Mouse (Mus musculus) intestine, embryonic 15.5 days (tissue): ENCODE results near the gene Edem2. TPM values are rescaled to one million over a fixed set of nuclear protein-coding genes. Genes with fewer than 3 reads are reported as not detected.
A peak's percentile ranks its signal among the peaks of the same experiment; 100 is the strongest.

ENCODE experiments used
- ATAC-seq: fragments of 200-750 bp; cut with Nextera tagmentation; 2 replicates; pipeline ENCODE4 v1.8.0; 2017; ENCODE audit warnings: moderate TSS enrichment, moderate library complexity
- H3K27ac ChIP-seq: fragments of 300-500 bp; sonication (generic); 2 replicates; pipeline ENCODE4 v1.5.1; 2015; ENCODE audit warnings: mild to moderate bottlenecking, inconsistent platforms
- H3K27me3 ChIP-seq: fragments of 300-500 bp; sonication (generic); replicated peaks from 2 replicates; pipeline ENCODE4 v1.6.1; 2015; ENCODE audit warnings: inconsistent platforms
- H3K36me3 ChIP-seq: fragments of 300-500 bp; sonication (generic); 2 replicates; pipeline ENCODE4 v1.6.1; 2015; ENCODE audit warnings: inconsistent platforms
- H3K4me1 ChIP-seq: fragments of 300-500 bp; sonication (generic); replicated peaks from 2 replicates; pipeline ENCODE4 v1.6.1; 2015; ENCODE audit warnings: inconsistent platforms
- H3K4me2 ChIP-seq: fragments of 300-500 bp; sonication (generic); replicated peaks from 2 replicates; pipeline ENCODE4 v1.6.1; 2015; ENCODE audit warnings: mild to moderate bottlenecking, inconsistent platforms
- H3K4me3 ChIP-seq: fragments of 300-500 bp; sonication (generic); replicated peaks from 2 replicates; pipeline ENCODE4 v1.5.1; 2015; ENCODE audit warnings: inconsistent platforms
- H3K9ac ChIP-seq: fragments of 300-500 bp; sonication (generic); 2 replicates; pipeline ENCODE4 v1.6.1; 2015; ENCODE audit warnings: inconsistent platforms
- H3K9me3 ChIP-seq: fragments of 300-500 bp; sonication (generic); 2 replicates; pipeline ENCODE4 v1.6.1; 2016; ENCODE audit warnings: inconsistent platforms
- WGBS: fragments of 180-500 bp; shearing (Covaris S2); methylation state at CpG from one replicate; pipeline ENCODE4 v1.1.7; 2015; 5-methylcytosine and 5-hydroxymethylcytosine counted together
- polyA plus RNA-seq: library from polyadenylated mRNA; unstranded; fragments of >200 nt; fragmentation: Nextera tagmentation; extraction: Ambion mirVana; gene quantifications from 2 replicates; pipeline ENCODE4 v1.2.1, GENCODE M21; 2015

The Edem2 gene
- polyA plus RNA-seq, 1 experiment from 2014 or later: 60.5 TPM

- no peaks in the 10 kb centered on the region for H3K27me3 ChIP-seq
- H3K4me1 ChIP-seq: peaks cover 2% of the 10 kb centered on the region
- 20% methylated on average over 7 of the region's 7 CpGs for WGBS
- H3K9ac ChIP-seq: no peak overlapping the region
- H3K9me3 ChIP-seq: no peaks in the 10 kb centered on the region
- no peak overlapping the region for H3K4me2 ChIP-seq
- H3K27ac ChIP-seq: no peak overlapping the region
- no peak for ATAC-seq
- no peak overlapping the region for H3K4me3 ChIP-seq
- H3K36me3 ChIP-seq: no peaks in the 10 kb centered on the region
Measured at GRCm38 (mm10) chr2:155696091-155696558, 33.1 kb downstream of the Edem2 start.

GRCm38 (mm10) chr2:155695316-155695715, 34.0 kb downstream of the Edem2 start:
- ATAC-seq: no peak
- no peak overlapping the region for H3K4me2 ChIP-seq
- no peak overlapping the region for H3K4me3 ChIP-seq
- no peaks in the 10 kb centered on the region for H3K36me3 ChIP-seq
- no peak overlapping the region for H3K9ac ChIP-seq
- WGBS: 73% methylated on average over 3 of the region's 3 CpGs
- H3K4me1 ChIP-seq: peaks cover 10% of the 10 kb centered on the region
- no peak overlapping the region for H3K27ac ChIP-seq
- H3K9me3 ChIP-seq: no peaks in the 10 kb centered on the region
- no peaks in the 10 kb centered on the region for H3K27me3 ChIP-seq

GRCm38 (mm10) chr2:155694564-155694963, 34.7 kb downstream of the Edem2 start:
- Histone ChIP-seq H3K4me1 (peaks cover 11% of the 10 kb centered on the region), H3K9ac (no peak overlapping the region), H3K27me3 (no peaks in the 10 kb centered on the region), H3K4me3 (no peak overlapping the region), H3K4me2 (no peak overlapping the region), H3K27ac (no peak overlapping the region), H3K9me3 (no peaks in the 10 kb centered on the region), H3K36me3 (no peaks in the 10 kb centered on the region)
- ATAC-seq: no peak
- WGBS: 71% methylated on average over 2 of the region's 2 CpGs

- WGBS: 80% methylated on average over 4 of the region's 4 CpGs
- Histone ChIP-seq H3K4me1 (peaks cover 11% of the 10 kb centered on the region), H3K36me3 (no peaks in the 10 kb centered on the region), H3K27ac (no peak overlapping the region), H3K9ac (no peak overlapping the region), H3K9me3 (no peaks in the 10 kb centered on the region), H3K4me2 (no peak overlapping the region), H3K27me3 (no peaks in the 10 kb centered on the region), H3K4me3 (no peak overlapping the region)
- ATAC-seq: no peak
Measured at GRCm38 (mm10) chr2:155693136-155693535, 36.1 kb downstream of the Edem2 start.

- peak within 1 kb of the TSS; percentile 74 for H3K9ac ChIP-seq
- no peaks in the 10 kb centered on the region for H3K36me3 ChIP-seq
- H3K4me1 ChIP-seq: peaks cover 11% of the 10 kb centered on the region
- H3K27me3 ChIP-seq: no peaks in the 10 kb centered on the region
- ATAC-seq: peak; percentile 98
- WGBS: under 1% methylated on average over 69 of the region's 72 CpGs
- no peaks in the 10 kb centered on the region for H3K9me3 ChIP-seq
- H3K4me3 ChIP-seq: peak within 1 kb of the TSS; percentile 84
- H3K27ac ChIP-seq: peak within 1 kb of the TSS; percentile 77
- peak within 1 kb of the TSS; percentile 61 for H3K4me2 ChIP-seq
Measured at GRCm38 (mm10) chr2:155691723-155692493, 37.4 kb downstream of the Edem2 start, which contains the start of gene Trpc4ap. Gene Trpc4ap, minus strand, starts transcription at chr2:155692384.

GRCm38 (mm10) chr2:155691336-155691722, 37.9 kb downstream of the Edem2 start:
- peaks cover 11% of the 10 kb centered on the region for H3K4me1 ChIP-seq
- no peaks in the 10 kb centered on the region for H3K27me3 ChIP-seq
- peak overlapping the region; percentile 74 for H3K9ac ChIP-seq
- H3K36me3 ChIP-seq: no peaks in the 10 kb centered on the region
- H3K9me3 ChIP-seq: no peaks in the 10 kb centered on the region
- H3K27ac ChIP-seq: peak overlapping the region; percentile 77; the same call in 1 of the 2 replicates
- WGBS: 3% methylated on average over 8 of the region's 8 CpGs
- no peak for ATAC-seq
- peak overlapping the region; percentile 61 for H3K4me2 ChIP-seq
- peak overlapping the region; percentile 84 for H3K4me3 ChIP-seq

- Histone ChIP-seq H3K4me1 (peaks cover 11% of the 10 kb centered on the region), H3K27ac (no peak overlapping the region), H3K36me3 (no peaks in the 10 kb centered on the region), H3K4me2 (no peak overlapping the region), H3K4me3 (no peak overlapping the region), H3K9me3 (no peaks in the 10 kb centered on the region), H3K9ac (no peak overlapping the region), H3K27me3 (no peaks in the 10 kb centered on the region)
- no peak for ATAC-seq
- WGBS: 77% methylated on average over 4 of the region's 4 CpGs
Measured at GRCm38 (mm10) chr2:155689211-155689610, 40.1 kb downstream of the Edem2 start.

- H3K9ac ChIP-seq: no peak overlapping the region
- no peak overlapping the region for H3K4me2 ChIP-seq
- no peak overlapping the region for H3K27ac ChIP-seq
- WGBS: 90% methylated on average over 11 of the region's 11 CpGs
- H3K36me3 ChIP-seq: no peaks in the 10 kb centered on the region
- no peaks in the 10 kb centered on the region for H3K27me3 ChIP-seq
- H3K4me1 ChIP-seq: peaks cover 11% of the 10 kb centered on the region
- H3K4me3 ChIP-seq: no peak overlapping the region
- no peak for ATAC-seq
- no peaks in the 10 kb centered on the region for H3K9me3 ChIP-seq
Measured at GRCm38 (mm10) chr2:155687746-155688145, 41.5 kb downstream of the Edem2 start.

- ATAC-seq: no peak
Measured at GRCm38 (mm10) chr2:155686572-155686971, 42.7 kb downstream of the Edem2 start.

GRCm38 (mm10) chr2:155683821-155684220, 45.5 kb downstream of the Edem2 start:
- ATAC-seq: no peak
- H3K27me3 ChIP-seq: no peaks in the 10 kb centered on the region
- H3K4me2 ChIP-seq: no peak overlapping the region
- WGBS: 92% methylated on average over 5 of the region's 5 CpGs
- H3K9ac ChIP-seq: no peak overlapping the region
- 0 out of 2 replicates have a peak, but pooled peaks cover 2% of the 10 kb centered on the region for H3K4me1 ChIP-seq
- no peak overlapping the region for H3K27ac ChIP-seq
- no peaks in the 10 kb centered on the region for H3K36me3 ChIP-seq
- no peak overlapping the region for H3K4me3 ChIP-seq
- H3K9me3 ChIP-seq: no peaks in the 10 kb centered on the region

More at GRCm38 (mm10) chr2:155686572-155686971, 42.7 kb downstream of the Edem2 start:
- Histone ChIP-seq H3K4me3 (no peak overlapping the region), H3K27ac (no peak overlapping the region), H3K4me1 (peaks cover 11% of the 10 kb centered on the region), H3K4me2 (no peak overlapping the region), H3K9ac (no peak overlapping the region), H3K9me3 (no peaks in the 10 kb centered on the region), H3K36me3 (no peaks in the 10 kb centered on the region), H3K27me3 (no peaks in the 10 kb centered on the region)
- 84% methylated on average over 5 of the region's 5 CpGs for WGBS

GRCm38 (mm10) chr2:155683137-155683536, 46.1 kb downstream of the Edem2 start:
- no peaks in the 10 kb centered on the region for H3K9me3 ChIP-seq
- no peak overlapping the region for H3K4me3 ChIP-seq
- no peak overlapping the region for H3K27ac ChIP-seq
- no peaks in the 10 kb centered on the region for H3K36me3 ChIP-seq
- no peak overlapping the region for H3K4me2 ChIP-seq
- no peak overlapping the region for H3K9ac ChIP-seq
- 63% methylated on average over 3 of the region's 3 CpGs for WGBS
- H3K4me1 ChIP-seq: 0 out of 2 replicates have a peak, but pooled peaks cover 2% of the 10 kb centered on the region
- ATAC-seq: no peak
- H3K27me3 ChIP-seq: no peaks in the 10 kb centered on the region

GRCm38 (mm10) chr2:155681874-155682273, 47.4 kb downstream of the Edem2 start:
- H3K27me3 ChIP-seq: no peaks in the 10 kb centered on the region
- ATAC-seq: no peak
- WGBS: 93% methylated on average over 2 of the region's 2 CpGs
- H3K4me1 ChIP-seq: 0 out of 2 replicates have a peak, but pooled peaks cover 2% of the 10 kb centered on the region
- H3K4me3 ChIP-seq: no peak overlapping the region
- no peak overlapping the region for H3K4me2 ChIP-seq
- H3K9ac ChIP-seq: no peak overlapping the region
- H3K36me3 ChIP-seq: no peaks in the 10 kb centered on the region
- H3K27ac ChIP-seq: no peak overlapping the region
- no peaks in the 10 kb centered on the region for H3K9me3 ChIP-seq

- no peak overlapping the region for H3K4me3 ChIP-seq
- H3K27ac ChIP-seq: no peak overlapping the region
- H3K4me1 ChIP-seq: 0 out of 2 replicates have a peak, but pooled peaks cover 2% of the 10 kb centered on the region
- H3K36me3 ChIP-seq: no peaks in the 10 kb centered on the region
- H3K27me3 ChIP-seq: no peaks in the 10 kb centered on the region
- no peak overlapping the region for H3K9ac ChIP-seq
- no peak overlapping the region for H3K4me2 ChIP-seq
- WGBS: 71% methylated on average over 8 of the region's 8 CpGs
- no peak for ATAC-seq
- H3K9me3 ChIP-seq: no peaks in the 10 kb centered on the region
Measured at GRCm38 (mm10) chr2:155681194-155681593, 48.1 kb downstream of the Edem2 start.
